Mouse (Mus musculus) thymus, adult 2 months (tissue): Measurements from ENCODE around the gene Pheta2.

Experiments used
- CTCF ChIP-seq: fragments of 200-500 bp; IDR thresholded peaks from 2 replicates; pipeline ENCODE4 v1.5.1; 2012; ENCODE audit warnings: mild to moderate bottlenecking, control low read depth, low read length, moderate library complexity, borderline replicate concordance; ENCODE audit not compliant: control insufficient read depth, poor library complexity, insufficient read depth; ENCODE audit errors: extremely low read depth
- POLR2A ChIP-seq: fragments of 200-500 bp; IDR thresholded peaks from 2 replicates; pipeline ENCODE4 v1.6.1; 2012; ENCODE audit warnings: mild to moderate bottlenecking, low read length, control low read depth, moderate library complexity; ENCODE audit not compliant: control insufficient read depth, poor library complexity, insufficient read depth; ENCODE audit errors: extremely low read depth

DNA sequence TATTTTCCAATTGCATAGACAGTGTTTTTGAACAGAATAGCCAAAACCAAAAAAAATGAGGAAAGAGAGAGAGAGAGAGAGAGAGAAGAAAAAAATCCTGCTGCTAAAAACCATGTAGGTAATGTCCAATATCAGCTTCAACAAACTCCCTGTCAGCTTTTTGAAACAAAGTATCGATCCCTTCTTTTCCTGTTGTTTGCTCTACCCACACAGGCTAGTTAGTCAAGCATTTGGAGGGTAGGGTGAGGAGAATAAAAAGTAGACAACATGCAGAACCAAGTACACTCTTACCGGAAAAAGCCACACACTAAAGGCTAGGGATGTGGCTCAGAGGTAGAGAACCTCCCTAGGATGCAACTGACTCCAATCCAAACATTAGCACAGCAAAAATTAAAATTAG lies 47.0 kb downstream of the Pheta2 start:
- TF ChIP-seq POLR2A (no peak), CTCF (no peak)
